Mouse (Mus musculus) embryonic facial prominence, embryonic 10.5 days (tissue): ENCODE results near the gene Fkbp4. TPM values are rescaled to one million over a fixed set of nuclear protein-coding genes. Genes with fewer than 3 reads are reported as not detected.

Source experiments
- DNase-seq: peaks from one replicate; pipeline ENCODE4 v3.0.0-alpha.2; 2017; ENCODE audit warnings: low spot score
- H3K27ac ChIP-seq: fragments of 300-500 bp; sonication (generic); replicated peaks from 2 replicates; pipeline ENCODE4 v1.5.1; 2016; ENCODE audit warnings: mild to moderate bottlenecking
- H3K27me3 ChIP-seq: fragments of 300-500 bp; sonication (generic); replicated peaks from 2 replicates; pipeline ENCODE4 v1.6.1; 2016; ENCODE audit warnings: low read depth, mild to moderate bottlenecking; ENCODE audit not compliant: poor library complexity, severe bottlenecking
- H3K36me3 ChIP-seq: fragments of 300-500 bp; sonication (generic); replicated peaks from 2 replicates; pipeline ENCODE4 v1.6.1; 2016; ENCODE audit warnings: mild to moderate bottlenecking, moderate library complexity
- H3K4me1 ChIP-seq: fragments of 300-500 bp; sonication (generic); 2 replicates; pipeline ENCODE4 v1.6.1; 2016
- H3K4me3 ChIP-seq: fragments of 300-500 bp; sonication (generic); 2 replicates; pipeline ENCODE4 v1.5.1; 2016; ENCODE audit warnings: mild to moderate bottlenecking, moderate library complexity
- H3K9me3 ChIP-seq: fragments of 300-500 bp; sonication (generic); 2 replicates; pipeline ENCODE4 v1.6.1; 2016; ENCODE audit warnings: mild to moderate bottlenecking
- WGBS: fragments of 180-500 bp; shearing (Covaris S2); methylation state at CpG from one replicate; pipeline ENCODE4 v1.1.7; 2016; 5-methylcytosine and 5-hydroxymethylcytosine counted together
- polyA plus RNA-seq: library from polyadenylated mRNA; unstranded; fragments of >200 nt; fragmentation: Nextera tagmentation; extraction: Ambion mirVana; gene quantifications from 2 replicates; pipeline ENCODE4 v1.2.1, GENCODE M21; 2016

Gene Fkbp4
- polyA plus RNA-seq: 813 and 858 TPM in 2 replicates

DNA sequence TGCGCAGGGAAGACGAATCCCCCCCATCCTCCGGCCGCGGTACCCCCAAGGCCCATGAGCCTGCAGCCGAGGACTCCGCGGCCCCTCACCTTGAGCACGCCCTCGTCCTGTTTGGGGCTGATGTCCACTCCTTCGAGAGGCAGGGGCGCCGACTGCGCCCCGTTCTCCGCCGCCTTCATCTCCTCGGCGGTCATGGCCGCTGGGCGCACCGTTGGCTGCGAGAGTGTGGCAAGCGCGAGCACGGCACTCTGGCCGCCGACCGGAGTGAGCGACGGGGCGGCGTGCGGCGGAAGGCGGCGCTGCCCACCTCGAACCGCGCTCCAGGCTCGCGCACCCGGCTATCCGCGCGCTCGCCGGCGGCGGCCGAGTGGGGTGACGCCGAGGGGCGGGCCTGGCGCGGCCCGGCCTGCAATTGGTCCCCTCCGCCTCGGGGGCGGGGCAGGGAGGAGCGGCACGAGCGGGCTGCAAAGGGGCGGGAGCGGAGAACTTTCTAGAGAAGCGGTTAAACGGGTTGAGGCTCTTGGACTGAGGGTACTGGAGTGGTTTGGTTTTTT lies at the start of gene Fkbp4:
TSS of gene Fkbp4 (minus strand) at position 361 of the 554 bp plus-strand sequence.
- Histone ChIP-seq H3K9me3 (no peaks in the 10 kb centered on the region), H3K36me3 (peaks cover 34% of the 10 kb centered on the region), H3K27me3 (0 out of 2 replicates have a peak, but pooled peaks cover 6% of the 10 kb centered on the region), H3K27ac (peak within 1 kb of the TSS; percentile 99), H3K4me1 (peaks cover 23% of the 10 kb centered on the region), H3K4me3 (peak within 1 kb of the TSS; percentile 100)
- WGBS: under 1% methylated on average over 67 of the region's 67 CpGs
- DNase-seq: peak; percentile 95

DNA sequence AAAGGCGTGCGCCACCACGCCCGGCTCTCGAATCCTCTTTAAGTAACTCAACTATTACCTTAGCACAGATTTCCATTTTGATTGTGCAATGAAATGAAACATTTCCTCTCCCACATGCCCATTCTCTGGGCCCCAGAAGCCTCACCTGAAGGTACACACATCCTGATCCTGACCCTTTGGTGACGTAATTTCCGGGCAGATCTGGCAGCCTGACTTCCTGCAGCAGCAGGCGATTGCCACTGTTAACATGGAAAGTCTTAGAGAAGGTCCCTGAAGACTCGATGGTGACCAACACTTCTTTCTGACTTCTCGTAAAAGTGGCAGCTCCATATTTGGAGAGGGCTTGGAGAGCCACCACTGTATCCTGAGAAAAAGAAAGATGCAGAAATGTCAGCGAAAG lies 49.3 kb upstream of the Fkbp4 start:
- Histone ChIP-seq H3K4me1 (no peaks in the 10 kb centered on the region), H3K9me3 (no peaks in the 10 kb centered on the region), H3K4me3 (no peak overlapping the region), H3K27me3 (no peaks in the 10 kb centered on the region), H3K36me3 (no peaks in the 10 kb centered on the region), H3K27ac (no peak overlapping the region)
- DNase-seq: no peak
- 87% methylated on average over 11 of the region's 11 CpGs for WGBS

DNA sequence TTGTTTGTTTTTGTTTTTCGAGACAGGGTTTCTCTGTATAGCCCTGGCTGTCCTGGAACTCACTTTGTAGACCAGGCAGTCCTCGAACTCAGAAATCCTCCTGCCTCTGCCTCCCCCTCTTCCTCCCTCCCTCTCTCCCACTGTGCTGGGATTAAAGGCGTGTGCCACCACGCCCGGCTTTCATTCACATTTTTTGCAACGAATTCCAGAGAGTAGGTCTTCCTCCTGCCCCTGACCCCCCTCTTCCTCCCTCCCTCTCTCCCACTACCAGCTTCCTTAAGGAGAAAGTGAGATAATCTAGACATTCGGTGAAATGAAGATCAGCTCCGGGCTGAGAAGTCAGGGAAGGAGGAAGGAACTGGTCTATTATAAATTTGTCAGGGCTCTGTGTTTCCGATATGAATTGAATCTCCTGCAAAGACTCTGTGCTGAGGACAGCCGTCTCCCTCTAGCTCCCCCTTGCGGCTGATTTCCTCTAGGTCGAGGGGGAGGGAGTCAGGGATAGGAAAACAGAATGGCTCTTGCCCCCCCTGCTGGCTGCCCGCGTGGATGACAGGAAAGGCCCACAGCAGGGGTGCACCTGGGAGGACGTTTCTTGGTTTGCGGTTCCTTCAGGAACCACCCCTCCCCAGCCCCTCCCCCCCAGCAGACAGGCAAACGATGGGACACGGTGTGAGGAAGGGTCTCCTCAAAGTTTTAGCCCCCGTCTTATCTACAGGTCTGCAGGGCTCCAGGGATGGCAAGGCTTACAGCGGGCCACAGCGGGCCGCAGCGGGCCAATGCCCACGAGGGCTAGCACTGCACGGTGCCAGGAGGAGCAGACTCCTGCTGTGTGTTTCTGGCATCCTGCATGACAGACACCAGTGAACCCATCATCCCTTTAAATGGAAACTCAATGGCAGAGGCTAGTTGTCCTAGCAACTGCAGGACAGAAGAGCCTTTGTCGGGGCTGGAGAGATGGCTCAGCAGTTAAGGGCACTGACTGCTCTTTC lies 41.3 kb upstream of the Fkbp4 start:
- WGBS: 26% methylated on average over 26 of the region's 26 CpGs
- peaks cover 5% of the 10 kb centered on the region for H3K4me1 ChIP-seq
- H3K27me3 ChIP-seq: no peaks in the 10 kb centered on the region
- DNase-seq: peak; percentile 96
- no peak overlapping the region for H3K27ac ChIP-seq
- H3K4me3 ChIP-seq: peak overlapping the region; percentile 45
- H3K9me3 ChIP-seq: no peaks in the 10 kb centered on the region
- H3K36me3 ChIP-seq: no peaks in the 10 kb centered on the region

DNA sequence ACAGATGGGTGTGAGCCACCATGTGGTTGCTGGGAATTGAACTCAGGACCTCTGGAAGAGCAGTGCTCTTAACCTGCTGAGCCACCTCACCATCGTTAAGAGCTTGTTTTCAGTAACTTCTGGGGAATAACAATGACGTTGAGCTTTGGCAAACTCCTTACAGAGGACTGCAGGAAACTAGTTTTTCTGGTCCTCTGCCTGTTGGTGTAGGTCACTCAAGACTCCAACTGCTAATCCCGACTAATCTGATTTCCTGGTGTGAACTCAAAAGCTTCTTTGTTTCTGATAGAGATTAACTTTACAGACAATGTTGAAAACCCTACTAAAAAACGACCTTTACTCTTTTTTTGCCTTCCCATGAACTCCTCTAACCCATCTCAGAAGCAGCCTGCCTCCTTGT lies 39.0 kb upstream of the Fkbp4 start:
- DNase-seq: no peak
- Histone ChIP-seq H3K27ac (no peak overlapping the region), H3K36me3 (no peaks in the 10 kb centered on the region), H3K4me3 (no peak overlapping the region), H3K9me3 (no peaks in the 10 kb centered on the region), H3K27me3 (no peaks in the 10 kb centered on the region), H3K4me1 (peaks cover 5% of the 10 kb centered on the region)
- WGBS: 9% methylated on average over 4 of the region's 4 CpGs

DNA sequence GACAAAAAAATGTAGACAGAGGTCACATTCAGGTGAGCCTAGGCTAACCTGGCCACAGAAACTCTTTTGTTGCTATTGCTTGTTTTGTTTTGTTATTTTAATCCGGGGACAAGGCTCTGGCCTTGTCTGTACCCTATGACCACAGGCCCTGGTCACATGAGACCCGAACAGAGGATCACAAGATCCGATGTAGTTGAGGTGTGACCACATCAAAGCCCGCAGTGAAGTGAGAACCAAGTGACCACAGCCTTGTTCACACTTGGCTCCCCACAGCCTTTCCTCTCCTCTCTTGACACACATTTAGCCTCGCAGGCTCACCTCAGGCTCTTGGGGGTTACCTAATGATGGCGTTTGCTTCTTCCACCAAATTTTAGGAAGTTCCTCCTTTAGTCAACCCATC lies 35.6 kb upstream of the Fkbp4 start:
- WGBS: 90% methylated on average over 6 of the region's 6 CpGs
- no peak for DNase-seq
- H3K4me3 ChIP-seq: no peak overlapping the region
- H3K36me3 ChIP-seq: no peaks in the 10 kb centered on the region
- no peaks in the 10 kb centered on the region for H3K27me3 ChIP-seq
- no peaks in the 10 kb centered on the region for H3K4me1 ChIP-seq
- H3K27ac ChIP-seq: no peak overlapping the region
- no peaks in the 10 kb centered on the region for H3K9me3 ChIP-seq

DNA sequence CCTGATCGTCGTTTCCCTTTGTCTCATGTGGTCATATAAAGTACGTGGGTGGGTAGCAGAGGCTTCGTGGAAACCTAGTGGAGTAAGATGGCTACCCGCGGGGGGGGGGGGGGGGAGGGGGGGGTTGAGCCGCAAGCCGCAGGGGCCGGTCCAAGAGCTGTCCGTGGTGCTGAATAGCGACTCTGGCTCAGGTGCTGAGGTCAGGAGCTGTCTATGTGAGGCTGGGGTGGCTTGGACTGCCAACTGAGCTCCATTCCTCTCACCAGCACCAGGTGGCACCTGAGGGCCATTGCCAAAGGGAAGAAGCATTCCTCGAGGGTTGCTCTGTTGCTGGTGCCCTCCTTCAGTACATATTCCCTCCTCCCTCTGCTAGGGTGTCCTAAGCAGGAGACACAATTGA lies 31.0 kb upstream of the Fkbp4 start:
- Histone ChIP-seq H3K27ac (no peak overlapping the region), H3K4me3 (no peak overlapping the region), H3K4me1 (peaks cover 12% of the 10 kb centered on the region), H3K27me3 (no peaks in the 10 kb centered on the region), H3K36me3 (no peaks in the 10 kb centered on the region), H3K9me3 (no peaks in the 10 kb centered on the region)
- 7% methylated on average over 12 of the region's 12 CpGs for WGBS
- peak; percentile 76 for DNase-seq

DNA sequence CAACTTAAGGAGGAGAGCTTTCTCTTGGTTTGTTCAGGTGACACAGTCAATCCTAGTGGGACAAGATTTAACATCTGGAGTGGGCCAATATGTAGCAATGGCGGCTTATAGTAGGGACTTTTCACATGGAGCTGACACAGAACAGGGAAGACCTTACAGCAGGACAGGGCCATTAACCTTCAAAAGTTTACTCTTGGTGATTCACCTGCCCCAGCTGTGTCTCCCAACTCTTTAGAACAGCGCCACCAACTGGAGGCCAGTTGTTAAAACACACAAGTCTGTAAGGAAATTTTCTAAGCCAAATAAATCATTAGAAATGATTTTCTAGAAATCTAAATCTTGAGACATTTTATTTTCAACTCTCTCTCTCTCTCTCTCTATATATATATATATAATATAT lies 28.8 kb upstream of the Fkbp4 start:
- DNase-seq: no peak
- no peaks in the 10 kb centered on the region for H3K9me3 ChIP-seq
- 38% methylated on average over 2 of the region's 2 CpGs for WGBS

DNA sequence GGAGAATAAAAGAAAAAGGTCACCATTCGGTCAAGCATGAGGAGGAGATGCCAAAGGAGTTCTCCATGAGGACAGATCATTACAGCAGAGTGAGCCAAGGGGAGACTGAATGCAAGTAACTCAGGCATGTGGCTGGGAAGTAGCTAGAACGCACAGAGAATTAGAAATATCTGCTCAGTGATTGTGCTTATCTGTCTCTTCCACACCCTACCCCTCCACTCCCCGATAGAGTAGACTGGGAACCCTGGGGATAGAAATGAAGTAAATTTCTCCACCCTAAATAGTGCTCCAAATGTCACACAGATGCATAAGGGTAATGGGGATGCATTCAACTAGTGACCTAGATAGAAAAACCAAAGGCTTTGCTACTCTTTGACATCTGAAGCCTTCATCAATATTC lies 28.1 kb upstream of the Fkbp4 start:
- Histone ChIP-seq H3K27me3 (no peaks in the 10 kb centered on the region), H3K4me1 (peaks cover 12% of the 10 kb centered on the region), H3K9me3 (no peaks in the 10 kb centered on the region), H3K4me3 (no peak overlapping the region), H3K27ac (no peak overlapping the region), H3K36me3 (no peaks in the 10 kb centered on the region)
- 73% methylated on average over 3 of the region's 3 CpGs for WGBS
- no peak for DNase-seq

More for the DNA sequence above, 28.8 kb upstream of the Fkbp4 start:
- Histone ChIP-seq H3K27ac (no peak overlapping the region), H3K27me3 (no peaks in the 10 kb centered on the region), H3K4me1 (peaks cover 12% of the 10 kb centered on the region), H3K4me3 (no peak overlapping the region), H3K36me3 (no peaks in the 10 kb centered on the region)

DNA sequence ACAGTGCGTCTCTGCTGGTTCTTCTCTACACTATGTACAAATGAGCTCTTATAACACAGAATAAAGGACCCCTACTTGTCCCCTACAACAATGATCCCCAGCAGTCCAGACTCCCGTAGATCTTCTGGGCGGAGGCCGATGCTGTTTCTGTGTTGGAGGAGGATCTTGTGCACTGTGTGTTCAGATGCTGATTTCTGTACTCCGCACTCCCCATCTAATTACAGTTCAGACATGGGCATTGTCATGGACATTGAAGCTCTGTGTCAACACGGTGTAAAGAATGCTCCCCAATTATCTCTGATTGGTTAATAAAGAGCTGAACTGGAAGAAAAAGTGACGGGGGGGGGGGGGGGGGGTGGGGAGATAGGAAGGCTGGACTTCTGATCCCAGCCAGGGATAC lies 27.6 kb upstream of the Fkbp4 start:
- no peak overlapping the region for H3K4me3 ChIP-seq
- H3K9me3 ChIP-seq: no peaks in the 10 kb centered on the region
- 33% methylated on average over 7 of the region's 7 CpGs for WGBS
- H3K27me3 ChIP-seq: no peaks in the 10 kb centered on the region
- no peaks in the 10 kb centered on the region for H3K36me3 ChIP-seq
- no peak overlapping the region for H3K27ac ChIP-seq
- peaks cover 12% of the 10 kb centered on the region for H3K4me1 ChIP-seq
- DNase-seq: no peak

DNA sequence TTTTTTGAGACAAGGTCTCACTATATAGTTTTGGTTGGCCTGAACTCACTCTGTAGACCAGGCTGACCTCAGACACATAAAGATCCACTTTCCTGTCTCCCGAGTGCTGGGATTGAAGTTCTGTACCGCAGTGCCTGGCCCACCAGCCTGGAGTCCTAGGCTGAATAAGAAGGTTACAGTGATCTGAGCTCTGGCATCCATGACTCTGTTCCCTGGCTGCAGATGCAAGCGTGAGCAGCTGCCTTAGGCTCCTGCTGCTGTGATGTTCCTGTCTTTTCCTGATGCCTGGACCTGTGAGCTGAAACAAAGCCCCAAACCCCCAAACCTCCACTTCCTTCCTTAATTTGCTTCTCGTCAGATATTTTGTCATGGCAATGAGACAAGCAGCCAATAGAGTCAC lies 26.5 kb upstream of the Fkbp4 start:
- H3K27ac ChIP-seq: no peak overlapping the region
- no peaks in the 10 kb centered on the region for H3K36me3 ChIP-seq
- DNase-seq: no peak
- no peaks in the 10 kb centered on the region for H3K9me3 ChIP-seq
- WGBS: 74% methylated on average over 4 of the region's 4 CpGs
- H3K4me1 ChIP-seq: peaks cover 12% of the 10 kb centered on the region
- H3K27me3 ChIP-seq: no peaks in the 10 kb centered on the region
- H3K4me3 ChIP-seq: no peak overlapping the region

DNA sequence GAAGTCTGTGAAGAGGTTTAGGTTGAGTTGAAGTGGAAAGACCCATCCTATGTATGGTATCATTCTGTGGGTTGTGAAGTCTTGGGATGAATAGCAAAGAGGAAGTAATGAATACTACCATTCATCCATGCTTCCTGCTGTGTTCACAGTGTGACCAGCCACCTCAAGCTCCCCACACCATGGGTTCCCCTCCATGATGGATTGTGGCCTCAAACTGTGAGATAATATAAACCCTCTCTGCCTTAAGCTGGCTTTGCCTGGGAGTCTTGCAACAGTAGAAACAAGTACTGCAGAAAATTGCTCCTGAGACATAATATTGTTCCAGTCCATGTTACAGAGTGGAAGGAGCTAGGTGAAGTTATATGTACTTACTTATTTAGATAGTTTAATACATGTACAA lies 23.1 kb upstream of the Fkbp4 start:
- Histone ChIP-seq H3K4me3 (no peak overlapping the region), H3K36me3 (no peaks in the 10 kb centered on the region), H3K27me3 (no peaks in the 10 kb centered on the region), H3K9me3 (no peaks in the 10 kb centered on the region), H3K27ac (no peak overlapping the region), H3K4me1 (peaks cover 12% of the 10 kb centered on the region)
- DNase-seq: no peak

DNA sequence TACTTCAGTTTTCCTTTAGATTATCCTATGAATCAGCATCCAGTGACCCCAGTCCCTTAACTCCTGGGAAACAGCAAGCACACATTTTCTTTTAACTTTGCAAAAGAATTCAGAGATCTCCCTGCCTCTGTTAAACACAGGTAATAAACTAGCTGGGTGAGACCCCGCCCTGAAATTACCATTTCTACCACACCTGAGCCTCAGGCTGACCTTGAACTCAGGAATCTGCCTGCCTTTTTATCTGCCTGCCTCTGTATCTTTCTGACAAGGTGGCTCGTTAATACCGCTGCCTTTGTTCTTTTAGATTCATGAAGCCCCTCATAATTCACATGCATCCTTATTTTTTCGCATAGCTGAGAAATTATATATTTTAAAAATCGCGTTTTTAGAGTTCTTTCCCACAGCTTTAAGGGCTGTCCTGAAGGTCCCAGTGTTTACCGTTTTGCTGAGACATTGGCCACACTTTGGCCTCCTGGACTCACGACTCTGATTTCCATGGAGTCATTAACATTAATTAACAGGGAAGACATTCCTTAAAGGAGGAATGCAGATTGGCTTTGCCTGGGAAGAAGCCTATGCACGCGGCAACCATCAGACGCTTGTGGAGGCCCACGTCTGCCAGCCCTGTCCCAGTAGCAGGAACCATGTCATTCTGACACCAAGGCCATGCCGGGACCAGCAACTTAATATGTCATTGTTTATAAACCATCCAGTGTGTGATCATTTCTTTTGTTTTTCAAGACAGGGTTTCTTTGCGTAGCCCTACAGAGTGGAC lies 22.4 kb upstream of the Fkbp4 start:
- Histone ChIP-seq H3K9me3 (no peaks in the 10 kb centered on the region), H3K36me3 (no peaks in the 10 kb centered on the region), H3K4me3 (no peak overlapping the region), H3K4me1 (peaks cover 5% of the 10 kb centered on the region), H3K27ac (no peak overlapping the region), H3K27me3 (no peaks in the 10 kb centered on the region)
- no peak for DNase-seq
- 82% methylated on average over 14 of the region's 14 CpGs for WGBS
